Mouse (Mus musculus): ENCODE measurements around the gene Olfr347.

Olfr347 gene

DNA sequence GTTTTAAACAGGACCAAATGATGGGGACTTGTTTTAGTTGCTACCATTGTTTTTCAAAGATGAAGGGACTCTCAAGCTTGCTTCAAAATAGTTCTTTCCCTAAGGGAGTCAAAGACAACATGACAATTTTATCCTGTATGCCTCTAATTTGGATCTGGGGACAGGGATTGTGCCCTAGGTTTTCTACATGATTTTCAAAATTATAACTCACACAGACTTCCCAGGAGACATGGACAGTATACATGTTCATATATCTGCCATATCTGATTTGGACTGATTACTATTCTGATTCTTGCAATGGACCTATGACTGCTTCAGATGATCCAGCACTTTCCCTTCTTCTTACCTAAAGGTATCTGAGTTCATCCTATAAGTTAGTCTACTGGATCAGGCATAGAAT is at the start of gene Olfr347:
TSS of gene Olfr347 (plus strand) at position 301 of the 400 bp plus-strand sequence.
- no peak for DNase-seq (ENCODE audit: extremely low spot score, low read depth, low spot score)

DNA sequence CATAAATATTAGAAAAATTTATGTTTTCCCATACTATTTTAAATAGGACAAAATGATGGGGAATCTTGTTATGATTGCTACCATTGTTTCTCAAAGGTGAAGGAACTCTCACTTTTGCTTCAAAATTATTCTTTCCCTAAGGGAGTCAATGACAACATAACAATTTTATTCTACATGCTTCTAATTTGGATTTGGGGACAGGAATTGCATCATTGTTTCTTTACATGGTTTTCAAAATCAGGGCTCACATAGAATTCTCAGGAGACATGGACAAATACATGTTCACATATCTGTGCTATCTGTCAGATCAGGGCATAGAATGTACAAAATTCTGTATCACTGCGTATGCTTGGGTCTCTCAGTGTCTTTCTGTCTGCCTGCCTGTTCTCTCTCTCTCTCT is 46.2 kb upstream of the Olfr347 start, which contains the start of gene Olfr346:
TSS of gene Olfr346 (plus strand) at position 301 of the 400 bp plus-strand sequence.
- DNase-seq (ENCODE audit: extremely low spot score, low read depth, low spot score): no peak

DNA sequence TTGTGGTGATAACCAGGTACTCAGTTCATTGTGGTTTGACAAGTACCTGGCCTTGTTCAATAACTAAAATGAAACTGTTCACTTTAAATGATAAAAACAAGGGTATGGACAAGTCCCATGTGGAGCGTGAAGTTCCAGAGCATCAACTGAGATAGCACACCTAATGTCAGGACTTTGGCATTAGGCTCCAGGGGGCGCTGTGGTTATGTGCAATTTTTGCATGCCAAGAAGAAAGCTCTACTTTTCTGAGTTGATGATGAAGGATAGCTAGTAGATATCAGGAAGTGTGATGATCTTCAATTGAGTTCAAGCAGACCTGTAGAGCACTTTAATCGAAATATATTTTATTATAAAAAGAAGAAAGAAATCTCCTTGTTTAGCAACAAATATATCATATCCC is 4.5 kb downstream of the Olfr347 start:
- no peak for DNase-seq (ENCODE audit: extremely low spot score, low read depth, low spot score)

DNA sequence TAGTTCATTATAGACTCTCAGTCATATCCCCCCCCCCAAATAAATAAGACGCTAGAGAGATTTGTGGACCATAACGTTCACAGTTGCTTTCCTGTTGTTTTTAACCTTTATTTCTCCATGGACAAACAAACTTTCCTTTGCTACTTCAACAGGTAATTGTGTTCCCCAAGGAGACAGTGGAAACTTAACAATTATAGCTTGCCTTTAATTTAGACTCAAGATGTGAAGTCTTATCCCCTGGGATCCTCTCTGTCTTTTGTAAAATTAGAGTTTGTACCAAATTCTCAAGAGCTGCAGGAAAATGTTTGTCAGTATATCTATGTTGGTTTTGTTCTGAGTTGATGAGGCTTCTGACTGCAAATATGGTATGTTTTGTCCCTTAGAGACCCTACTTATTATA is 52.3 kb downstream of the Olfr347 start, which contains the start of gene Olfr348:
TSS of gene Olfr348 (plus strand) at position 301 of the 400 bp plus-strand sequence.
- no peak for DNase-seq (ENCODE audit: extremely low spot score, low read depth, low spot score)

Data from hindlimb bud, embryonic 11.5 days (tissue).